Mouse (Mus musculus): ENCODE measurements around the gene Xirp2.
"Not testable (repeated sequence)": the region's sequence is repeated elsewhere in the genome, so short reads cannot be mapped to it uniquely, and the experiment has no call there.

Xirp2 gene

DNA sequence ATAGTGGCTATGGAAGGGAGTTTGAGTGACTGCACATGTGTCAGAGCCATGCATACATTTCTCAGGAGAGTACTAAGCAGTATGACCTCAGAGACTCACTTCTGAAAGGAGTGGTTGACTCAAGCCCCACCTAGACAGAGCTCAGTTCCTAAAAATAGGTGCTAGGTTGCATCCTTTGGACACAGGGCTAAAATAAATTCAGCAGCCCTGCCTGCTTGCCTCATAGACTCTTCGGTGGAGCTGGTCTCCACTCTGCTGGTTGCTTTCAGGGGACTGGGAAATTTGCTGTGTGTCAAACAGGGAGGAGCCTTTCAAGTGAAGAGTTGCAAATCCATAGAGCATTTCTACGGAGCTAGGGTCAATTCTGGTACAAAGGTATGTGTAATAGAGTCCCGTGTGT lies at the start of gene Xirp2:
TSS of gene Xirp2 (plus strand) at position 223 of the 400 bp plus-strand sequence.
- no peak for DNase-seq (ENCODE audit: low spot score)

DNA sequence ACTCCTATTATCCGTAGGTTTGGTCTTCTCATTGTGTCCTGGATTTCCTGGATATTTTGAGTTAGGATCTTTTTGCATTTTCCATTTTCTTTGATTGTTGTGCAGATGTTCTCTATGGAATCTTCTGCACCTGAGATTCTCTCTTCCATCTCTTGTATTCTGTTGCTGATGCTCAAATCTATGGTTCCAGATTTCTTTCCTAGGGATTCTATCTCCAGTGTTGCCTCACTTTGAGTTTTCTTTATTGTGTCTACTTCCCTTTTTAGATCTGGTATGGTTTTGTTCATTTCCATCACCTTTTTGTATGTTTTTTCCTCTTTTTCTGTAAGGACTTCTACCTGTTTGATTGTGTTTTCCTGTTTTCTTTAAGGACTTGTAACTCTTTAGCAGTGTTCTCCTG lies 32.4 kb upstream of the Xirp2 start, which contains the start of gene Gm21830:
TSS of gene Gm21830 (plus strand) at position 301 of the 400 bp plus-strand sequence.
- not testable (repeated sequence) for DNase-seq (ENCODE audit: low spot score)

DNA sequence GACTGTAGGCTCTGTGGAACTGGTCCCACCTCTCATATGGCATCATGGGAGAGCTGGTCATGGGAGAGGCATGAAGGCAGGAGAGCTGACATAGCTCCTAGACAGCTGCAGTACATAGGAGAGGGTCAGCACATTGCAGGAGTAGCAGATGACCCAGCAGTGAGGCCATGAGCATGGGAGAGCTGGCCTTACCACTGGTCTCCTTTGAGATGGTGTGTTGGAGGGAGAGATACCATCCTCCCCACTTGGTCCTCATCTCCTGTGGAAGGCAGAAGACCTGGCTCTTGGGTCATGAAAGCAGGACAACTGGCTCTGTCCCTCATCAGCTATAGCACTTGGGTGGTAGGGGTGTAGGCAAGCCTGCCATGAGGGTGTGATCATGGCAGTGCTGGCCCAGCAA lies 24.9 kb upstream of the Xirp2 start:
- no peak for DNase-seq (ENCODE audit: low spot score)

DNA sequence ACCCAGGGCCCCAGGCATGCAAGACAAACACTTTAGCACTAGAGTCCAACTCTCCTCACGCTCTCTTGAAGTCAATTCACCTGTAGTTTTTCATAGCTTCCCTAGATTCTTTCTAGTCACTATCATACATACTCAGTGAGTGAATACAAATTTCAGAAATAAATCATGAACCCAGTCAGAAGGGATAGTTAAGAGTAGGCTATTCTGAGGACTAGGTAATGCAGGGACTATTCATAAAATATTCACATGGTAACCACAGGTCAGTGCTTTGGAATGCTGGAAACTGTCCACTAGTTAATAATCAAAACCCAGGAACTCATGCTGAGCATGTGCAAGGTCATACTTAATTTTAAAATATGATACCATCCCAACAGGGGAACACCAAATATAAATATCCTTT lies 23.0 kb upstream of the Xirp2 start:
- DNase-seq (ENCODE audit: low spot score): no peak

DNA sequence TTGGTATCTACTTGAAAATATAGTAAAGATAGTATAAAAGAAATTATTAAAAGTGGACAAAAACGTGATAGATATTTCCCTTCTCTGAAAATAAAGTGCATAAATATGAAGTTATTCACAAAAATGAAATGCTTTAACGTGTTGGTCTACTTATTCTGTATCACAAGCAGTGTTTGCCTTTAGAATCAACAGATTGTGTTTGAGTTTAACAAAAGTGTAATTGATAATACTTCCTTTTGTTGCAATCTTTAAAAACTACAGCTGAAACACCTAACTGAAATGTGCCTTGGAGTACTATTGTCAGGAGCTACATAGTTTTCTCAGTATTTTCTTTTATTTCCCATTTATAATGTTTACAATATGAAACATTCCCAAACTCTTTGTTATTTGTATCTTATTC lies 12.7 kb upstream of the Xirp2 start, which contains the start of gene Gm26727:
TSS of gene Gm26727 (minus strand) at position 101 of the 400 bp plus-strand sequence.
- DNase-seq (ENCODE audit: low spot score): no peak

DNA sequence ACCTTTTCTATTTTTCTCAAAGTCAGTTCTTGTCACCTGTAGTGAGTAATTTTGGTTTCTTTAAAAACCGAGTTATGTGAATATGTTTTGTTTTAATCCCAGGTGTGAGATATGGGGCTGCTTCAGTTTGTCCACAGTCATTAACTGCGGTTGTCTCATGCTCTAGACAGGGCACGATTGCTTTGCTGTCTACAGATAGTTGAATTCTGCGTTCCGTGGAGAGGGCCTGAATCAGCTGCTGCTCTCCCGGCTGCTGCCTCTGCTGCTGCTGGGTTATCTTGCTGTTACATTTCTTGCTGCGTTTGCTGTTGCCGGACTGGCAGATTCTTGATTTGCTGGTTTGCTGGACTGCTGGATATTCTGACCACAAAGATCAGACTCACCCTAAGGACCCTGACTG lies 7.5 kb upstream of the Xirp2 start:
- no peak for DNase-seq (ENCODE audit: low spot score)

- no peak for DNase-seq (ENCODE audit: low spot score)
Observed at GRCm38 (mm10) chr2:67446772-67447171, 970 bp downstream of the Xirp2 start.

DNA sequence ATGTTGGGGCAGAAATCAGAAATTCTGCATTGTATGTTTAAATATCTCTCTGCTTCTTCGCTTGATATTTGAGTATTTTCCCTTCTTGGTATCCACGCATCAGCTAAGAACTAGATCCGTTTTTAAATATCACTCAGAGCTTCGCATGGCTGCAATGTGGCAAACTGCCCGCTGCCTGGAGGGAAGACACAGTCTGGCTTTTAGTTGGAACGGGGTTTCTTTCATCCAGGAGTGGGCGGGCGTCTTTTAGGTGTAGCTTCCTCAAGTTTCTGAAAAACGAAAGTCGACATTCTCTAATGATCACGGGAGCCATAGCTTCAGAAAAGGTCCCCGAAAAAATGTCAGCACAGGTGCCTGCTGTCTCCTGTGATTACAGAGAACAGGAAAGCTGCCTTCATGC lies 1.4 kb downstream of the Xirp2 start:
- no peak for DNase-seq (ENCODE audit: low spot score)

- no peak for DNase-seq (ENCODE audit: low spot score)
Observed at GRCm38 (mm10) chr2:67460857-67461256, 15.1 kb downstream of the Xirp2 start.

DNA sequence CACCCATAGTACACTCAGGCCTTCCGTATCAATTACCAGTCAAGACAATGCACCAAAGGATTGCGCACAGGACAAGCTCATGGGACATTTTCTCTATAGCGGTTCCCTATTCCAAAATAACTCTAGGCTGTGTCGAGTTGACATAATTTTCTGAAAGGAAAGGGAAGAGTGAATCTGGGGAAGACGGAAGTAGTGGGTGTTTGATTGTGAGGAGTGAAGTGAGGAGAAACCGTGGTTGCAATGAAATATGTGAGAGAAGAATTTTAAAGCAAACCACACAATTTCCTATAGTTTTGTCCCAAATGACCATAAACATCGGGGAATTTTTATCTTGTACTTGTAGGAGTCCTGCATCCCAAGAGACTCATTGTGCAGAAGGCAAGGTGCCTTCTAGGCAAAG lies 21.2 kb downstream of the Xirp2 start:
- no peak for DNase-seq (ENCODE audit: low spot score)

DNA sequence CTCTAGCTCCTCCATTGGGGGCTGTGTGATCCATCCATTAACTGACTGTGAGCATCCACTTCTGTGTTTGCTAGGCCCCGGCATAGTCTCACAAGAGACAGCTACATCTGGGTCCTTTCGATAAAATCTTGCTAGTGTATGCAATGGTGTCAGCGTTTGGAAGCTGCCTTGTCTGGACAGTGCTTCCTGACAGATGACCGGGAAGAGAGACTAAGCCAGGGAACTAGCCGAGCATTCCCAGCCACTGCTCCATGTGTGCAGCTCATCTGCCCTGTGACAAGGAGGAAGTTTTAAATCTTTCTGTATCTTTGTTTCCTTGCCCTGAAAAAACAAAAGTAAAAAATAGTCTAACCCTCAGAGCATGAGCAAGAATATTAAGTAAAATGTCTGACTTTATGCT lies 24.2 kb downstream of the Xirp2 start:
- DNase-seq (ENCODE audit: low spot score): not testable (repeated sequence)

- DNase-seq (ENCODE audit: low spot score): peak; percentile 20
Observed at GRCm38 (mm10) chr2:67477753-67478152, 32.0 kb downstream of the Xirp2 start.

DNA sequence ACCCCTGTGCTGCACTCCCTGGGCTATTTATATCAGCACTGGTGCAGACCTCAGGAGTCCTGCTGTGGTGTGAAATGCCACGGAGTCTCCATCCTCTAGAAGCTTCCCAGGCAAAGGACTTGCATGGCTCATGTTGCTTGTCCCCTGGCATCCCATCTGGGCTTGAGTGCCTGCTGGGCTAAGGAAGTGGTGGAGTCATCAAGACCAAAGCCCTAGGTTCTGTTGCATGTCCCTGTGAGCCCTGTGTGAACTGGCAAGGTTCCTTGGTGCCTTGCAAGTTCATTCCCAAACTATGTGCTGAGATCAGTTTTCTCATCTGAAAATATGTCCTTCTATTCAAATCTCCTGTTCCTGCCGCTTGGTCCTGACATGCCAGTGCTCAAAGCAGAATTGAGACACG lies 35.2 kb downstream of the Xirp2 start:
- DNase-seq (ENCODE audit: low spot score): no peak

DNA sequence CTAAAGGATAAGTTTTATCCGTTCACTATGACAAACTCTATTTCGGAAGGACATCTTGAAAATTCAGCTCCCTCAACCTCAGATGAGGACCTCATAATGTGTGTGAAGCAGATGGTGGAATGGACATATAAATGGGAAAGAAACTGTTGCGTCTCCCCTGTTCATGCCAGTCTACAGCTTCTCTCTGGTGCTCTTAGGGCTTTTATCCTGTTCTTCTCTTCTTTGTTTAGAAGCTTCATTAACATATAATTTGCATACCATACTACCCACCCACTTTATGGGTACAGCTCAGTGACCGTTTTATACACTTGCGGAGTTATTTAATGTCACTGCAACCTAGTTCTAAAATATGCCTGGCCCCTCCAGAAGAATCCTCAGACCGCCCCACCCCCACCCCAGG lies 40.9 kb downstream of the Xirp2 start:
- no peak for DNase-seq (ENCODE audit: low spot score)

GRCm38 (mm10) chr2:67487162-67487561 lies 41.4 kb downstream of the Xirp2 start:
- no peak for DNase-seq (ENCODE audit: low spot score)

DNA sequence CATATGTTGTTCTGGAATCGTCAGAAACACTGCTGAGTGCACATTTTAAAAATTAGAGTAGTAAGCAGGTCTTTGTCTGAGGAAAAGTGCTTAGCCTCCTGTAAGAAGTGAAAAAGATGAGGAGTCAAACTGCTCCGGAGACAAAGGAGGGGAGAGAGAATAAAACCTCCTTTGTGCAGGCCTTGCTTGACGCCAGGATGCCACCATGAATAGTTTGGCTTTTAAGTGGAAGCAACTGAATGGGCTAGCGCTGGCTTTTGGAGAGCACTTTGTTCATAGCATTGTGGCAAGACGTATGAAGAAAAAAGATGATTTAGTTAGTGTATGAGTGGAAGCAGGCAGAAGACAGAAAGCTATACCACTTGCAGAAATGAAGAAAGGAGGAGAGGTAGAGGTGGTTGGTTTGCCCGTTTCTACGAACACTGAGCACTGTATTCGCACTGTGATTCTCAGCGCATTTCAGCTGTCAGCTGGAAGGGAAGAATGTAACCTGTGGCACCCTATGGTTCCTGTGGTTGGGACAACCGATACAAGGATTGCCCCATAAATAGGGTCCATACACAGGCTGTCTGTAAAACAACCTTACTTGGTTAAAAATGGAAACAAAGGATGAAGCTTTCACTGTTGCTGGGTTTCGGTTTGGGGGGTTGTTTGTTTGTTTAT lies 42.8 kb downstream of the Xirp2 start:
- no peak for DNase-seq (ENCODE audit: low spot score)

DNA sequence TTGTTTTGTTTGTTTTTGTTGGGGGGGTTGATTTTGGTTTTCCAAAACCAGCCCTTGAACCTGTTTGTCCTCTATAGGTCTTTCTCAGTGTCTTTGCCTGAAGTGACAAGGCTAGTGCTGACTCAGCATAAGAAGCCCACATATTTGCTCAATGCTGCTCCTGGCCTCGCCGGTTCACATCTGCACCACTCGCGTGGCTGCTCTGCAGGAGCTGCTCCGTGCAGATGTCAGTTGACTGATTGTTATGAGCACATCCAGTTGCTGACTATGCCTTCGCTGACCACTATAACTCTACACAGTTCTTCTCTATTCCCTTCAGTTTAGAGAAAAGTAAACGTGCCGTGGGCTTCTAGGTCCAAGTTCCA lies 43.3 kb downstream of the Xirp2 start:
- no peak for DNase-seq (ENCODE audit: low spot score)

DNA sequence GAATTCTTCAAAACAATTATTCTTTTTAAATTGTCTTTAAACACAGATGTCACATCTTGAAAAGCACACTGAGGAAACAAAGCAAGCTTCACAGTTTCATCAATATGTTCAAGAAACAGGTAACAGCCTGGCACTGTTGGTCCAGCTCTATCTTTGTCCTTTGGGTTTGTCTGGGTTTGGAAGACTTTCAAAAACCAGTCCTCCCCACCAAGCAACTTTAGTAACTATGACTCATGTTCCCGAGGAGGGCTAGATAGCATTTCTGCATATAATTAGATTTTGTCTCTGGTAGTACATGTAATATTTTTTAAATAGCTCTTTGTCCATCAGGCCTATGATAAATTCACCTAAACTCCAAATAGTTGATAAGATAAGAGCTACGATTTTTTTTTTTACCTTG lies 59.7 kb downstream of the Xirp2 start:
- no peak for DNase-seq (ENCODE audit: low spot score)

- no peak for DNase-seq (ENCODE audit: low spot score)
Observed at GRCm38 (mm10) chr2:67516405-67516804, 70.6 kb downstream of the Xirp2 start.

DNA sequence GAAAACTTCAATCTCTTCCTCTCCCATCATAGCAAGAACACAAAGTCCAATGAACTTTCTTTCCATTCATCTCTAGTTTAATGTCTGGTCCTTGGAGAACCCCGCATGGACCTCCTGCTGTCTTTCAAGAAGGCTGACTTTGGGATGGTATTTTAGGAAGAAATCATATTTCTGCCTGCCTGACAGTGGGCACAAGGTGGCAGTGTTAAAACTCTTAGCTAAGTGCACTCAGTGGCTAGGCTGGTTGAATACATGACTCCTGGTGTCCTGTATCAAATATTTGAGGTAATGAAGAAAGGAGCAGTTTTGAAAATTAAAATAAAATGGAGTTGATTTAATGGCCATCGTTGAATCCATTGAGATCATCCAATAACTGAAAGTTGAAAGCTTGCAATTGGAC lies 89.5 kb downstream of the Xirp2 start:
- no peak for DNase-seq (ENCODE audit: low spot score)

GRCm38 (mm10) chr2:67539426-67539825 lies 93.6 kb downstream of the Xirp2 start:
- DNase-seq (ENCODE audit: low spot score): no peak

DNA sequence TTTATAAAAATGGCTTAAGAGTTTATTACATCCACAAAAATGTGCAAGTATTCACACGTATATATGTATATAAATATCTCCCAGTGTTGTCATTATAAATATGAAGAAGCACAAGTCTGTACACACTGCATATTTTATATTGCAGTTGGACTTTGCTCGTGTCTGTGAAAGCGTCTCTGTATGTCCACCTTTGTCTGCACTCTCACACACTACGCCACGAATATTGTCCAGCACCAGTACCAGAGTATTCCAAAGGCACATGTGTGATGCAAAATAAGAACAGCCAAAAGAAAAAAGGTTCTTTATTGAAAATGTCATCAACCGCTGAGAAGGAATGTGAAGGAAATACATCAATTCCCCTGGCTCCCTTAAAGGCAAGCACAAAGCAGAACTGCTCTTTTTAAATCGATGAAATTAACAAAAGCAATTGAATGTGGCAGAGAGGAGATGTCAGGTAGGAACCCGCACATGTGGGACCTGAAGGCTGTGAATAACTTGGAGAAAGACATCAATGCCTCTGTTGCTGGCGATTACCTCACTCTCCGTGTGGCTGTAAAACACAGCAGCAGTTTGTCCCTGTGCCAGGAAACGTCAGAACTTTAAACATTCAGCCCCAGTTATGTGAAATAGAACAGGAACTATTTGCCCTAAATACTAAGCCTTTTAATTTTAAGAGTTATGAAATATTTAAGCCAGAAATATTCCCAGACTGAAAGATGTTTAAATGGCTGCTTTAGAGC lies 96.3 kb downstream of the Xirp2 start:
- no peak for DNase-seq (ENCODE audit: low spot score)

GRCm38 (mm10) chr2:67544426-67544825 lies 98.6 kb downstream of the Xirp2 start:
- DNase-seq (ENCODE audit: low spot score): no peak

Measured in lung, postnatal 25 days (tissue).